9 mouse cellular contexts compared by ENCODE assay signal in the genomic region with DNA sequence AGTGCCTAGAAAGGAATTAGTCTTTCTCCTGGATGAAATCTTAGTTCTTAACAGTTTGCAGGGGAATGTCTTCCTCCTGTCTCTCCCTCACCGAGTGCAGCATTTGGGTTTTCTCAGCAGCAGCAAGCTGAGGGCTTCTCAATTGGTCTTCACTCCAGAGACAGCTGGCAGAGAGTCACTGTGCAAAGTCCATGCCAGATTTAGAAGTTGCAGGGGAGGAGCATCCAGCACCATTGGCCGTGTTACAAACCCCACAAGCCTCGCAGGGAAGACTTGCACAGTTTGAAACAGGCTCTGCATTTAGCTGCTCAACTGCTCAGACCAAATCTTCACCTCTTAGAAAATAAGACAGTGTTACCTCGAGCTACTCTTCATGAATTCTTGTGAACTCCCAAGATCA.
DNase-seq lines count a peak whose midpoint lies in the region; ATAC-seq lines count a peak whose summit lies in the region.
"Had no signal": no experiment of that assay in that cellular context is flagged by ENCODE, and none has a peak within 500 bp of the region (broad histone marks: within the 10 kb centered on the region; RNA-seq: fewer than 3 reads in every experiment).

No protein-coding gene starts in this region.

- peaks cover 4% of the 10 kb centered on the region for H3K36me3 ChIP-seq in midbrain, embryonic 14.5 days (ENCODE audit: control insufficient read depth, insufficient read depth, low read length)
- peaks cover 4% of the 10 kb centered on the region for H3K36me3 ChIP-seq in midbrain, embryonic 13.5 days
- H3K36me3 ChIP-seq in embryonic facial prominence, embryonic 15.5 days: no peaks in the 10 kb centered on the region
- H3K36me3 ChIP-seq: heart, embryonic 13.5 days had no signal

- WGBS in midbrain, embryonic 14.5 days: 69% methylated on average over 4 of the region's 4 CpGs
- 66% methylated on average over 4 of the region's 4 CpGs for WGBS in midbrain, embryonic 13.5 days
- 38% methylated on average over 4 of the region's 4 CpGs for WGBS in embryonic facial prominence, embryonic 15.5 days

- no peak overlapping the region for H3K9ac ChIP-seq in midbrain, embryonic 14.5 days (replicated peaks; ENCODE audit: low read length)
- no peak overlapping the region for H3K9ac ChIP-seq in midbrain, embryonic 13.5 days (replicated peaks)
- no peak overlapping the region for H3K9ac ChIP-seq in embryonic facial prominence, embryonic 15.5 days
- H3K9ac ChIP-seq: heart, embryonic 13.5 days had no signal

- H3K27me3 ChIP-seq in midbrain, embryonic 14.5 days (ENCODE audit: control insufficient read depth, insufficient read depth, low read length): no peaks in the 10 kb centered on the region
- no peaks in the 10 kb centered on the region for H3K27me3 ChIP-seq in midbrain, embryonic 13.5 days
- H3K27me3 ChIP-seq in embryonic facial prominence, embryonic 15.5 days: no peaks in the 10 kb centered on the region
- H3K27me3 ChIP-seq: heart, embryonic 13.5 days had no signal

- H3K27ac ChIP-seq in midbrain, embryonic 14.5 days (replicated peaks; ENCODE audit: low read depth, low read length): no peak overlapping the region
- H3K27ac ChIP-seq in midbrain, embryonic 13.5 days: no peak overlapping the region
- no peak overlapping the region for H3K27ac ChIP-seq in embryonic facial prominence, embryonic 15.5 days (replicated peaks)
- H3K27ac ChIP-seq: heart, embryonic 13.5 days had no signal

- H3K4me2 ChIP-seq in midbrain, embryonic 14.5 days (ENCODE audit: low read length): no peak overlapping the region
- no peak overlapping the region for H3K4me2 ChIP-seq in midbrain, embryonic 13.5 days (replicated peaks)
- H3K4me2 ChIP-seq in embryonic facial prominence, embryonic 15.5 days (replicated peaks): no peak overlapping the region
- H3K4me2 ChIP-seq: heart, embryonic 13.5 days had no signal

- DNase-seq in midbrain, embryonic 14.5 days: peak; percentile 41
- DNase-seq in heart, postnatal 4 days: peak; percentile 74
- DNase-seq in left cerebral cortex, adult 18-20 months (ENCODE audit: low spot score in 2 of 2): peak; percentile 82 to 90
- peak; percentile 94 for DNase-seq in right cerebral cortex, adult 18-20 months
- DNase-seq in thymus, adult 18-20 months: no peak
- no peak for DNase-seq in spleen, adult 12 weeks (ENCODE audit: low spot score)

- no peak for ATAC-seq in midbrain, embryonic 14.5 days (ENCODE audit: low FRiP score, low TSS enrichment)
- ATAC-seq in midbrain, embryonic 13.5 days: no peak
- ATAC-seq in embryonic facial prominence, embryonic 15.5 days (ENCODE audit: insufficient number of reproducible peaks, low FRiP score, low TSS enrichment, low read depth): peak; percentile 60; the same call in 1 of the 2 replicates

- no peaks in the 10 kb centered on the region for H3K9me3 ChIP-seq in midbrain, embryonic 14.5 days (ENCODE audit: control insufficient read depth, low read length)
- H3K9me3 ChIP-seq in midbrain, embryonic 13.5 days: no peaks in the 10 kb centered on the region
- H3K9me3 ChIP-seq in embryonic facial prominence, embryonic 15.5 days (replicated peaks): no peaks in the 10 kb centered on the region
- H3K9me3 ChIP-seq: heart, embryonic 13.5 days had no signal

- no peak overlapping the region for H3K4me3 ChIP-seq in midbrain, embryonic 14.5 days (replicated peaks; ENCODE audit: low read depth, low read length)
- no peak overlapping the region for H3K4me3 ChIP-seq in midbrain, embryonic 13.5 days (replicated peaks)
- H3K4me3 ChIP-seq in embryonic facial prominence, embryonic 15.5 days (replicated peaks): no peak overlapping the region
- H3K4me3 ChIP-seq: heart, embryonic 13.5 days had no signal

- H3K4me1 ChIP-seq in midbrain, embryonic 14.5 days (ENCODE audit: control insufficient read depth, insufficient read depth, low read length): peaks cover 17% of the 10 kb centered on the region; the same call in 1 of the 2 replicates
- peaks cover 18% of the 10 kb centered on the region for H3K4me1 ChIP-seq in midbrain, embryonic 13.5 days (replicated peaks)
- no peaks in the 10 kb centered on the region for H3K4me1 ChIP-seq in embryonic facial prominence, embryonic 15.5 days

Comparison
In these comparisons a context has a peak if more than half of its experiments do, and no peak if none do; other contexts are left out.
1. DNase-seq: peak in midbrain, embryonic 14.5 days (single experiment), heart, postnatal 4 days (single experiment), left cerebral cortex, adult 18-20 months (2 of 2) and right cerebral cortex, adult 18-20 months (single experiment); none in thymus, adult 18-20 months (0 of 2) and spleen, adult 12 weeks (single experiment).